Mouse (Mus musculus) limb, embryonic 14.5 days (tissue): ENCODE measurements around the gene Psmd9. TPM values are rescaled to one million over a fixed set of nuclear protein-coding genes. Genes with fewer than 3 reads are reported as not detected.

ENCODE experiments used
- ATAC-seq: fragments of 200-750 bp; cut with Nextera tagmentation; 2 replicates; pipeline ENCODE4 v1.8.0; 2017; ENCODE audit warnings: low read depth, moderate number of reproducible peaks, moderate TSS enrichment; ENCODE audit not compliant: low FRiP score
- DNase-seq: peaks from one replicate; pipeline ENCODE4 v3.0.0-alpha.2; 2015; ENCODE audit warnings: low spot score
- H3K27ac ChIP-seq: fragments of 300-500 bp; sonication (generic); replicated peaks from 2 replicates; pipeline ENCODE4 v1.5.1; 2014; ENCODE audit warnings: low read depth, mild to moderate bottlenecking, low read length, moderate library complexity, mixed read lengths
- H3K27me3 ChIP-seq: fragments of 300-500 bp; sonication (generic); 2 replicates; pipeline ENCODE4 v1.6.1; 2014; ENCODE audit warnings: low read length, mixed read lengths; ENCODE audit not compliant: control insufficient read depth, insufficient read depth
- H3K36me3 ChIP-seq: fragments of 300-500 bp; sonication (generic); 2 replicates; pipeline ENCODE4 v1.6.1; 2014; ENCODE audit warnings: mild to moderate bottlenecking, low read length, moderate library complexity, mixed read lengths; ENCODE audit not compliant: control insufficient read depth, insufficient read depth
- H3K4me1 ChIP-seq: fragments of 300-500 bp; sonication (generic); 2 replicates; pipeline ENCODE4 v1.6.1; 2014; ENCODE audit warnings: antibody characterized with exemption, low read length, mixed read lengths; ENCODE audit not compliant: control insufficient read depth, insufficient read depth
- H3K4me2 ChIP-seq: fragments of 300-500 bp; sonication (generic); replicated peaks from 2 replicates; pipeline ENCODE4 v1.6.1; 2014; ENCODE audit warnings: low read depth, mild to moderate bottlenecking, low read length, moderate library complexity; ENCODE audit not compliant: severe bottlenecking
- H3K4me3 ChIP-seq: fragments of 300-500 bp; sonication (generic); replicated peaks from 2 replicates; pipeline ENCODE4 v1.5.1; 2014; ENCODE audit warnings: low read length
- H3K9ac ChIP-seq: fragments of 300-500 bp; sonication (generic); 2 replicates; pipeline ENCODE4 v1.6.1; 2014; ENCODE audit warnings: mild to moderate bottlenecking, low read depth, low read length, moderate library complexity; ENCODE audit not compliant: severe bottlenecking
- H3K9me3 ChIP-seq: fragments of 300-500 bp; sonication (generic); 2 replicates; pipeline ENCODE4 v1.6.1; 2016; ENCODE audit warnings: low read length; ENCODE audit not compliant: control insufficient read depth
- POLR2A ChIP-seq: fragments of 200-500 bp; IDR thresholded peaks from 2 replicates; pipeline ENCODE4 v1.8.0; 2012; ENCODE audit warnings: inconsistent platforms, mild to moderate bottlenecking, moderate library complexity, borderline replicate concordance; ENCODE audit not compliant: insufficient read depth, insufficient read length; ENCODE audit errors: extremely low read depth
- WGBS: fragments of 180-500 bp; shearing (Covaris S2); extraction: QIAGEN DNeasy Blood & Tissue Kit; methylation state at CpG from one replicate; pipeline ENCODE4 v1.1.7; 2014; 5-methylcytosine and 5-hydroxymethylcytosine counted together
- polyA plus RNA-seq, 2 experiments: library from polyadenylated mRNA; depleted of rRNA in 1 of 2; stranded (reverse) in 1 of 2; unstranded in 1 of 2; fragments of >200 nt; fragmentation: Nextera tagmentation in 1 of 2; extraction: Ambion mirVana in 1 of 2; gene quantifications; 2 replicates each; pipeline versions ENCODE4 v1.2.1 to v1.2.3; 2012 to 2014

The Psmd9 gene
- polyA plus RNA-seq, 2 experiments, result 44.0 to 65.1 TPM

DNA sequence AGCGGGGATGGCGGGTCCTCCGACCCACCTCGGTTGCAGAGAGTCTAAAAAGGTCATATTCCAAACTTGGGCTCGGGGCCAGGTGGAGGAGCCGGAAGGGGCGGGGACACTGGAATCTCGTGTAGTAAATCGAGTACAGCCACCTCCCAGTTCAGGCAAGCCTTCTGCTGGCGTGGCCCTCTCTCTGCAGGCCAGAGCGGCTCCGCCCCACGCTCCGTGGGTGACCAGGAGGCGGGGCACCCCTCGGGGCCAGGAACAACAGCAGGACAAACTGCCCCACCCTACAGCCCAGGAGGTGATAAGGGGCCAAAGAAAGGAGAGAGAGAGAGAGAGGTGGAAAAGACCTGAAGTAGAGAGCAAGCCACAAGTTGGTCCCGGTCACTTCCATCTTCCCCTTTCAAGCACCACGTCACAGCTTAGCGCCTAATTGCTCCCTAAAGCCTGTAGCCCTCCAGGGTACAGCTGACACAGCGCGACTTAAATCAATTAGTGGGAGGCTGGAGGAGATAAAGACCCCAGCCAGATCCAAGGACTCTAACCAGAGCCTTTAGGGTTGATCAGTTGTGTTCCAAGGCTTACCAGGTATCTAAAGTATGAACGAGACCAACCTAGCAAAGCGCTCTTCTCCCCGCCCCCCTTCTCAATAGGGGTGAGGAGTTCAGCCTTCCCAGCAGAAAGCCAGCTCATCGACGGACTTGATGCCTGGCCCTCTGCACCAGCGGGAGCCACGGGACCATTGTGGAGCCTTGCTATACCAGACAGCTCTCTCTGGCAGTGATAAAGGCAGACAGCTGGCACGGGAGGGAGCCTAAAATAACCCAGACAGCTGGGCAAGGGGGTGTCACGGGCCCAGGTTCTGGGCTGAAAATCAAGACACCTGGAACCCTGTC lies 33.5 kb upstream of the Psmd9 start:
- Histone ChIP-seq H3K27me3 (no peaks in the 10 kb centered on the region), H3K4me1 (peaks cover 68% of the 10 kb centered on the region), H3K27ac (peak overlapping the region; percentile 100), H3K4me3 (peak overlapping the region; percentile 93), H3K36me3 (peaks cover 34% of the 10 kb centered on the region), H3K9ac (peak overlapping the region; percentile 99), H3K9me3 (no peaks in the 10 kb centered on the region), H3K4me2 (peak overlapping the region; percentile 100)
- peak; percentile 72 for DNase-seq
- ATAC-seq, result peak; percentile 1; the same call in 1 of the 2 replicates
- no peak for TF ChIP-seq POLR2A
- 2% methylated on average over 28 of the region's 30 CpGs for WGBS

DNA sequence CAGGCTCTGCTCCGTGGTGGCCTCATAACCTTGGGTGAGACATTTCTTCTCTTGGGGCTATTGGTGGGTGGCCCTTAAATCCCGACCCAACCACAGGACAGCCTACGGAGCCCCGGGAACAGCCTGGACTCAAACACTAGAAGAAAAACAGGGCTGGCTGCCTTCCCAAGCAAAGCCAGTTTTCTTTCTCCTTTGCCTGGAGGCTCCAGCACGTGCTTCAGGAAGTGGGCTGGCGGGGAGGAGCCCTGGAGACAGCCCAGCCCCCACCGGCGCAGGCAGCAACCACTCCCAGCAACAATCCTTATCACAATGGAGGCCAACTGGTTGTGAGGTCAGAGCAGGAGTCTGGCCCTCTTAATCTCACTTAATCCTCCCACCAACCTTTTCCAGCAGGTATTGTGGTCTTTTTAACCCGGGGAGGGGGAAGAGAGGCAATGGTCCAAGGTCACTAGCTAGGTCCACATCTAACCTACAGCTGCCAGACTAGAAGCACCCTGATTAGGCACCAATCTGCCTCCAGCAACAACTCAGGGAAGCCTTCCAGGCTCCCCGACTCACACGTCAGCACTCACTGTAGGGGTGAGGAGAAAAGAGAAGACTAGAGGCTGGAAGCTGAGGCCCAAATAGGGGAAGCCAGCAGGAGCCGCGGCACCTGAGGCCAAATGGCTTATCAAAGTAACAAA lies 32.7 kb upstream of the Psmd9 start:
- DNase-seq, result peak; percentile 92
- Histone ChIP-seq H3K4me1 (peaks cover 64% of the 10 kb centered on the region), H3K27me3 (no peaks in the 10 kb centered on the region), H3K4me2 (peak overlapping the region; percentile 100), H3K9me3 (no peaks in the 10 kb centered on the region), H3K9ac (peak overlapping the region; percentile 99), H3K27ac (peak overlapping the region; percentile 100), H3K4me3 (peak overlapping the region; percentile 93), H3K36me3 (peaks cover 31% of the 10 kb centered on the region)
- no peak for TF ChIP-seq POLR2A
- peak; percentile 10; the same call in 1 of the 2 replicates for ATAC-seq
- 2% methylated on average over 13 of the region's 13 CpGs for WGBS

DNA sequence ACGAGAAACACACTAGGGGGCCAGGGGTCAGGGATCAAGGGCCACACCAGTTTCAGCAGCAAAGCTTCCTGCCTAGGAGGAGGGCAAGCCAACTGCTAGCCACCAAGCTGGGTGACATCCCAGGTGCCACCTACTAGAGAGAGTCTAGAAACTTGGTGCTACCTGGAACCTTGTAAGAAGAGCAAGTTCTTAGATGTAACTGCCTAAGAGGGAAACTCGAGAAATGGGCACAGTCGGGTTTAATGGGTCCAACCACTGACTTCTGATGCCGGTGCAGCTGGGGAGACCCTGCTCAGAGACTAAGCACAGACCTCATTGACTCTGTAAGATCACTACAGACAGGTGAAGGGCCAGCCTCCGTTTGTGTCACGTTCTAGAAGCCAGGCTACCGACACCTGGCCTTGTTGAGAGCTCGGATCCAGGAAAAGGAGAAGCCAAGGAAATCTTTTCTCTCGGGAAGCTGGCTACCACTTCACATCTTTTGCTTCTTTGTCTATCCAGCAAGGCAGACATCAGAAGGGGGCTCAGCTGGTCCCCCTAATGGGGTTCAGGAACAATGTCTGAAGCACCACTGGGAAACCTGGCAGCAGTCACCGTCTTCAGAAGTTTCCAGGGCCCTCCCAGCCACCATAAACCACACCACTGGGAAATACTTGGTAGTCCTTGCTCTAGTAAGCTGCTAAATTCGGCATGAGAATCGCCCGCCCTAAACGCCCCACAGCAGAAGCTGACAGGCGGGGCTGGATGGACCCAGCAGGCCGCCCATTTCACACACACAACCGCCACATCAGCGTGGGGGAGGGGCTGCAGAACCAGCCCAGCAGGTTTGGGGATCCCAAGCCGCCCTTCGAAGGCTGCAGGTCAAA lies 31.9 kb upstream of the Psmd9 start:
- TF ChIP-seq POLR2A, result no peak
- peak overlapping the region; percentile 100 for H3K4me2 ChIP-seq
- H3K4me3 ChIP-seq, result peak overlapping the region; percentile 93
- H3K27me3 ChIP-seq, result no peaks in the 10 kb centered on the region
- H3K9ac ChIP-seq, result peak overlapping the region; percentile 99
- WGBS, result 2% methylated on average over 20 of the region's 20 CpGs
- no peaks in the 10 kb centered on the region for H3K9me3 ChIP-seq
- DNase-seq, result peak; percentile 82
- no peak for ATAC-seq
- H3K4me1 ChIP-seq, result peaks cover 56% of the 10 kb centered on the region
- peaks cover 31% of the 10 kb centered on the region for H3K36me3 ChIP-seq
- peak overlapping the region; percentile 100 for H3K27ac ChIP-seq

DNA sequence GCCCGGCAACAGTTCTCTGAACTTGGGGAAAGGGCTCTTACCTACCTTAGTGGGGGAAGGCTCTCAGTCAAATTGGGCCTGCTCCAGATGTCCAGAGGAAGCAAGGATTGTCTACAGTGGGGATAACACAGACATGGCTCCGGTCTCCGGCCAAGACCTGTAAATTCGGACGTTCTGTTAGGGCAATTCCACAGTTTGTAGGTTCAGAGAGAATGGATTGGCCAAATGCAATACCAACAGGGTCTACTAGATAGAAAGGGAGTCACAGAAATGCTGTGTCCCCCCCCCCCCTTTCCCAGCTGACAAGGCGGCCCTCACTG lies 31.3 kb upstream of the Psmd9 start:
- peaks cover 50% of the 10 kb centered on the region for H3K4me1 ChIP-seq
- peak overlapping the region; percentile 93 for H3K4me3 ChIP-seq
- WGBS, result 2% methylated on average over 6 of the region's 6 CpGs

More for the DNA sequence above, 31.3 kb upstream of the Psmd9 start:
- TF ChIP-seq POLR2A, result no peak
- Histone ChIP-seq H3K27me3 (no peaks in the 10 kb centered on the region), H3K27ac (peak overlapping the region; percentile 100), H3K9ac (peak overlapping the region; percentile 99), H3K9me3 (no peaks in the 10 kb centered on the region), H3K4me2 (peak overlapping the region; percentile 100), H3K36me3 (peaks cover 31% of the 10 kb centered on the region)
- ATAC-seq (no peak), DNase-seq (no peak)
